Mouse (Mus musculus): Measurements from ENCODE around the gene Schip1. TPM values are rescaled to one million over a fixed set of nuclear protein-coding genes. Genes with fewer than 3 reads are reported as not detected.

Schip1 gene
- total RNA-seq, 2 experiments from 2014 or later = 200 to 207 TPM

DNA sequence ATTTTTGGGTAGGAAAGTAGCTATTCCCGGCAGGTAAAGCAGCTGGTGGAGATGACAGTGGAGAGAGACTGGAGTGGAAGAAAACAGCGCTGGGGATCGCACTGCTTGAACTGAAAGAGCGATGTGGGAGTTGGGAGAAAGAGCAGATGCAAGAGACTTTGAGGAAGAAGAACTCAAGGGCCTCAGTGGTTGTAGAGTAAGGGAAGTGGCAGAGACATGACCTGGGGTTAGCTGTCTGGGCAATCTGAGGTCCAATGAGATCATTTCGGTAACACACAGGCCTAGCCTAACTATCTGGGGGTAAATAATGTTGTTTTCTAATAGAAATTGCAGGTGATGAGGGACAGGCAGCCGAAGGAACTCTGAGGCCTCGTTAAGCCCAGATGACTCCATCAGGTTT is 601.8 kb downstream of the Schip1 start:
- intact Hi-C loops (cut with DNase I) = no loop called here
- no peak for DNase-seq (ENCODE audit: low spot score)

DNA sequence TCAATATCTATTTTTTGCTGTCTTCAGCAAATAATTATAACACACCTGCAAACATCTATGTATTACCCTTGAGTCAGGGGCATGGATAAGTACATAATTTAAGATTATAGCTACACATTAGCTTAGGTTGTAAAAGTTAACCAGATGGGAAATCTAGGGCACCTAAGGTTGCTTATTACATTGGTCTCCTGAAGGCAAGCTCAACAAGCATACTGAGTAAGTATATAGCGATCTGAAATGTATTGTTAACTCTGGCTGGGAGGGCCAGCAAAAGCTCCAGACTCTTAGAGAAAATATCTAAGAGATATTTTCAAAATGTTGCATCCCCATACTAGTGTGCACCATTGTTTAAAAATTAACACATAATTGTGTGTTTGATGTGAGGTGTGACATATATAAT is 603.2 kb downstream of the Schip1 start:
- no peak for DNase-seq (ENCODE audit: low spot score)
- intact Hi-C loops (cut with DNase I) = no loop called here

DNA sequence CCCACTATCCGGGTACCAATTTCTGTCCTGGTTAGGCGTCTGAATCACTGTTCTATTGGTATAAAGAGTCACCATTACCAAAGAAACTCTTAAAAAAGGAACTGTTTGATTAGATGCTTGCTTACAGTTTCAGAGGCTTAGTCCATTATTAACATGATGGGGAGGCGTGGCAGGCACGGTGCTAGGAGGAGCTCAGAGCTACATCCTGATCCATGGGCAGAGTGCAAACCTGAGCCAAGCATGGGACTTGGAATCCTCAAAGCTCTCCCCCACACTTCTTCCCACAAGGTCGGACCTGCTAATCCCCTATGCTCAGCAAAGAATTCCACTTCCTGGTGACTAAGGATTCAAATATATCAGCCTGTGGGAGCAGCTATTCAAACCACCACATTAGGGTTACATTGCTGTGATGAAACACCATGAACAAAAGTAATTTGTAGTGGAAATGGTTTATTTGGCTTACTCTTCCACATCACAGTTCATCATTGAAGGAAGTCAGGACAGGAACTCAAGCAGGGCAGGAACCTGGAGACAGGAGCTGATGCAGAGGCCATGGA is 604.9 kb downstream of the Schip1 start:
- DNase-seq (ENCODE audit: low spot score) = no peak
- intact Hi-C loops (cut with DNase I) = no loop called here

DNA sequence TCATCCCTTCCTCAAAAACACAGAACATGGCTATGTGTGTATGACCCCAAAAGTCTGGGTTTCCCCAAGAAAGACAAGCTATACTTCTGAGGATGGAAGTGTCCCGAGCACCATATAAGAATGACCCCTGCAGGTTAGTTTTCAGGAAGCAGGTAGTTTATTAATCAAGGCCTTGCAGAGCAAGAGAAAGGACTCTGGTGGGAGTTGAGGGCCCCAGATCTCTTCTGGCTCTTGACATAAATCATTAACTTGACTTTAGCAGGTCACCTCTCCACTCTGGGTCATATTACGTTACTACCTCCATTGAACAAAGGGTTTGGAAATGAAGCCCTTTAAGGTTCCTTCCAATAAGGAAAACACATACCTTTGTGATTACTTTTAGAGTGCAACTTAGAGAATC is 610.1 kb downstream of the Schip1 start:
- intact Hi-C loops (cut with DNase I) = no loop called here
- no peak for DNase-seq (ENCODE audit: low spot score)

DNA sequence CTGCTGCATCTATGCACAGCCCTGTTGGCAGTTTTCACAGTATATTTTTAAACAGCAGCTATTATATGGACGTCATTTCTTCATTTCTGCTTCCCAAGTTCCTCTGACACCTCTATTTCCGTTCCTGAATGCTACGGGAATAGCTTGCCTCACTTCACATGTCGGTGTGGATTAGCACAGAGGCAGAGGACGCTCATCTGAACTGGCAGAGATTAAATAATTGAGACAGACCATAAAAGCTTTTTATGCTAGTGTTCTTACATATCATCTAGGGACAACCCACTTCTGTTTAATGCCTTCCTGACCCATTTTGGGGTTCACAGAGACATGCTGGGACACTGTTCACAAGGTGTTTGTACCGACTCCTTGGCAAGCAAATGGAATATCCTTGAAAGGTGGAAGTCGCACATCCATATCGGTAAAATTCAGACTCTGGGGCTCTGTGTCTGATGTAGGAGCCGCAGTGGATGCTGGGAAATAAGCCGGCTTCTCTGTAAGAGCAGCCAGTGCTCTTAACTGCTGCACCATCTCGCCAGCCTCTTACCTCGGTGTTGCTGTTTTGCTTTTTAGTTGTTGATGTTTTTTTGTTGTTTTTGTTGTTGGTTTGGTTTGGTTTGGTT is 610.7 kb downstream of the Schip1 start:
- no peak for DNase-seq (ENCODE audit: low spot score)
- intact Hi-C loops (cut with DNase I) = no loop called here

Other genes with a start within 250 kb of the Schip1 start
- not detected for gene Iqcj, start 172.6 kb upstream of the Schip1 start, total RNA-seq (2021)
- gene Iqschfp, start 172.6 kb upstream of the Schip1 start, total RNA-seq (2021) = under 1 TPM in 1 of 2 experiments, not detected in 1; 0.28 TPM

Measured in heart, postnatal 25 days (tissue).